Mouse (Mus musculus) stomach, postnatal 0 days (tissue): ENCODE results near the gene Cd69.

ENCODE experiments used
- CTCF ChIP-seq: IDR thresholded peaks from 2 replicates; pipeline ENCODE4 v1.5.1; 2016; ENCODE audit warnings: antibody characterized with exemption, low read depth, mild to moderate bottlenecking, moderate library complexity
- EP300 ChIP-seq: optimal IDR thresholded peaks from 2 replicates; pipeline ENCODE3; 2016; ENCODE audit warnings: antibody characterized with exemption

- TF ChIP-seq EP300 (no peak), CTCF (no peak)
Observed at GRCm38 (mm10) chr6:129218191-129218696, 57.0 kb downstream of the Cd69 start.
